Mouse (Mus musculus) brain, embryonic 14.5 days (tissue): ENCODE measurements at regions not wholly inside any gene's neighbourhood (a gene's known extent, or its start where the extent isn't known, plus 50 kb on each side); places are given as distances from the start of the nearest gene placed in this dataset.

Experiments
- DNase-seq: peaks from one replicate; pipeline ENCODE4 v3.0.0-alpha.2; 2011; ENCODE audit warnings: low read depth
- CTCF ChIP-seq: fragments of 200-500 bp; IDR thresholded peaks from 2 replicates; pipeline ENCODE4 v1.5.1; 2012; ENCODE audit warnings: inconsistent platforms, mild to moderate bottlenecking, moderate library complexity, borderline replicate concordance; ENCODE audit not compliant: insufficient read depth, insufficient read length; ENCODE audit errors: extremely low read depth
- POLR2A ChIP-seq: fragments of 200-500 bp; IDR thresholded peaks from 2 replicates; pipeline ENCODE4 v1.6.1; 2012; ENCODE audit warnings: mild to moderate bottlenecking, inconsistent platforms, borderline replicate concordance; ENCODE audit not compliant: poor library complexity, insufficient read depth, insufficient read length, severe bottlenecking; ENCODE audit errors: extremely low read depth

DNA sequence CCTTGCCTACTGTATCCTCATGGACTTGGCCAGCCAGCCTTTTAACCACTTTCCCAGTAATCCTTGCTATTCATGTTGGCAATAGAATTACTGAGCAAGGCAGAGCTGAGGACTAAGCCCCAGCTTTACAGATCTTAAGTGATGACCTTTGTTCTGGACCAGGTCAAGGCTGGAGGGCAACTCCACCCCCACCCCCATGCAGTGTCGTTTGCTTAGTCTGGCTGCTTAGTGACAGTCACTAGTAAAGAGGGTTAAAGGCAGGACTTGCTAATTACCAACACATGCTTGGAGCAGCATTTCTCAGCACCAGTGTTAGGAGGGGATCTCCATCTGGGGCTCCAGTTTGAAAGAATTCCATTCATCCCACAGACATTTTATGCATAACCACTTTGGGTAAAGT, 174.2 kb downstream of the 3110018I06Rik start:
- TF ChIP-seq CTCF (no peak), POLR2A (no peak)

DNA sequence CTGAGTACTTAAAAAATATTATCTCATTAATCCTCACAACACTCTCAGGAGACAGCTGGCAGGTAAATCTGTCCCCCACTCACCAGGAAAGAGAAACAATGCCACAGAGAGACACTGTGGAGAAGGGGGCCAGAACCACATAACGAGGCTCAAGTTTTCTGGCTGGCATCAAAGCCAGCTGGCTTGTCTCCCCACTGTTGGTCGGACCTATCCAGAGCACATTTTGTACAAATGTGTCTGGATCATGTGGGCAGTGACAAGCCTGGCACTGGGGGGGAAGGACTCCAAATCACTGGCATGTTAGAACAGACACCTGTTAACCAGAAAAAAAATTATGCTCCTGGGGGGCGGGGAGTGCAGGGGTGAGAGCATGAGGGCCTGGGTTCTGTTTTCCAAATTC, 179.4 kb downstream of the 3110018I06Rik start:
- DNase-seq: no peak
- TF ChIP-seq POLR2A (no peak), CTCF (no peak)

More for the DNA sequence above, 174.2 kb downstream of the 3110018I06Rik start:
- DNase-seq: no peak

- no peak for DNase-seq
- TF ChIP-seq CTCF (no peak), POLR2A (no peak)
Measured at GRCm38 (mm10) chr12:107669046-107669445, 180.6 kb downstream of the 3110018I06Rik start.

DNA sequence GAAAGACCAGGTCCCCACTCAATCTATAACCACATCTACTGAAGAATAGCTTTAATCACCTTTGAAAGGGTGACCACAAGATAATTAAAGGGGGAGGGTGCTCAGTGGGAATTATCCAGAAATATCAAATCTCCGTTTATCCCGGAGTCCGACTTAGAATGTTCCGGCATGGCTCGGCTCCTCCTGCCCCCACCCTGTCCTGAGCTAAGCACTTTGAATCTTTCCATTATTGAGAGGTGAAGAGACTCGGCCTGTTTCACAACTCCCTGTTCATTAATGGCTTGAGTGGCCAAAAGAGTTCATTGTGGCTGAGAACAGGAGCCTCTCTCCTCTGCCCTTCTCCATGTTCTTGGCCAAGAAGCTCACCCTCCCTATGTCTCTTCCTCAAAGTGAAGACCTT, 181.0 kb downstream of the 3110018I06Rik start:
- no peak for DNase-seq
- TF ChIP-seq POLR2A (no peak), CTCF (no peak)

DNA sequence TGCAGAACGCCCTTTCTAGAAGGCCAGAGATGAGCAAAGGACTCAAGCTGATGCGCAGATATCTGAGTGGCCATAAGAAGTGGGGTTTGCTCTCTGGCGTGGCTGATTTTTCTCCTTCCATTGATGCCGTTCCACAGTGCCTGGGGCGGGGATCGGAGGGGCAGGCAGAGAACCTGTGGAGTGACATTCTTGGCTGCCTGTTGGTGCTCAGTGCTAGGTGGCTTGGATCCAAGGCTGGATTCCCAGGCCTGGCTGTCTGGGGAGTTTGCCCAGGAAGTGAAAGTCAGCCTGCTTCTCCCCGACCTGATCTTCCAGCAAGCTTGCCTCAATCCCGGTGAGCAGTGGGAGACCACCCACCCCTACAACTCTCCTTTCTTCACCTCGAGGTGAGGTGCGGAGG, 181.5 kb downstream of the 3110018I06Rik start:
- TF ChIP-seq POLR2A: no peak
- TF ChIP-seq CTCF: no peak
- DNase-seq: no peak

GRCm38 (mm10) chr12:107677076-107677475, 188.6 kb downstream of the 3110018I06Rik start:
- TF ChIP-seq POLR2A (no peak), CTCF (no peak)
- DNase-seq: peak; percentile 60

- no peak for DNase-seq
- TF ChIP-seq POLR2A: no peak
- no peak for TF ChIP-seq CTCF
Measured at GRCm38 (mm10) chr12:107687447-107687846, 199.0 kb downstream of the 3110018I06Rik start.

- no peak for DNase-seq
Measured at GRCm38 (mm10) chr12:107689418-107689817, 201.0 kb downstream of the 3110018I06Rik start.

GRCm38 (mm10) chr12:107690061-107690460, 201.6 kb downstream of the 3110018I06Rik start:
- TF ChIP-seq CTCF (no peak), POLR2A (no peak)
- DNase-seq: no peak

More at GRCm38 (mm10) chr12:107689418-107689817, 201.0 kb downstream of the 3110018I06Rik start:
- no peak for TF ChIP-seq POLR2A
- TF ChIP-seq CTCF: no peak

- DNase-seq: no peak
- TF ChIP-seq POLR2A: no peak
- TF ChIP-seq CTCF: no peak
Measured at GRCm38 (mm10) chr12:107693693-107694092, 205.3 kb downstream of the 3110018I06Rik start.

GRCm38 (mm10) chr12:107695014-107695413, 206.6 kb downstream of the 3110018I06Rik start:
- TF ChIP-seq POLR2A (no peak), CTCF (no peak)
- DNase-seq: no peak

- TF ChIP-seq CTCF (no peak), POLR2A (no peak)
- no peak for DNase-seq
Measured at GRCm38 (mm10) chr12:107695438-107696267, 207.2 kb downstream of the 3110018I06Rik start.

- TF ChIP-seq POLR2A (no peak), CTCF (no peak)
- DNase-seq: no peak
Measured at GRCm38 (mm10) chr12:107700317-107700716, 211.9 kb downstream of the 3110018I06Rik start.
